Mouse (Mus musculus) granulocyte monocyte progenitor cell, adult 5-6 weeks (primary cell): ENCODE data around the gene Stambpl1. TPM values are rescaled to one million over a fixed set of nuclear protein-coding genes. Genes with fewer than 3 reads are reported as not detected.

Experiments used
- ATAC-seq: replicated peaks from 2 replicates; pipeline ENCODE4 v1.8.0; 2016; ENCODE audit warnings: mild to moderate bottlenecking, moderate TSS enrichment, inconsistent platforms; ENCODE audit not compliant: poor library complexity, severe bottlenecking
- total RNA-seq, 2 experiments: library from RNA; stranded (forward) in 1 of 2; stranded (reverse) in 1 of 2; fragments of 200-712, 200-1000 nt in 1 of 2; fragments of >200 nt in 1 of 2; fragmentation: Nextera tagmentation in 1 of 2; gene quantifications; 2 replicates each; pipeline ENCODE4 v1.2.3; 2014 to 2017

Gene Stambpl1
- total RNA-seq, 2 experiments from 2014 or later = 12.7 to 34.2 TPM

DNA sequence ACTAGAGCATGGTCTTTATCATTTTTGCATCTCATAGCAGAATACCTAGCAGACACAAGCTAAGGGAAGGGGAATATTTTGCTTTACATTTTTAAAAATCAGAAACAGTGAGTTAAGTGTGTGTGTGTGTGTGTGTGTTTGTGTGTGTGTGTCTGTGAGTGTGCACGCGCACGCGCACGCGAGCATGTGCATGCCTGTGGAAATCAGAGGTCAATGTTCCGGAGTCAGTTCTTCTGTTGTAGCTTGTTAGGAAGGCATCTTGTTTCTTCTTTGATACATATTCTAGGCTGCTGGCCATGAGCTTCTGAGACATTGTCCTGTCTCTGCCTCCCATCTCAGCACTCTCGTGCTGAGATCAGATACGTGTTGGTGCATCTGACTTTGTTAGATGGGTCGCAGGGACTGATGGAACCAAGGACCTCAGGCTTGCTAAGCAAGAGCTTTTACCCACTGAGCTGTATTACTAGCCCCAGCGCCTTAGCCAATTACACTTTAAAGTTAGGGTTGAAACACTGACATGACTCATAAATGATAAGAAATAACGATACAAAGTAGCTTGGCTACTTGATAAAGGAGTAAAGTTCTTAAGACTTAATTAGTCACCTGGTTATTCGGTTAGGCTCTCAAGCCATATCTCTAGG, 78.9 kb downstream of the Stambpl1 start:
- no peak for ATAC-seq

DNA sequence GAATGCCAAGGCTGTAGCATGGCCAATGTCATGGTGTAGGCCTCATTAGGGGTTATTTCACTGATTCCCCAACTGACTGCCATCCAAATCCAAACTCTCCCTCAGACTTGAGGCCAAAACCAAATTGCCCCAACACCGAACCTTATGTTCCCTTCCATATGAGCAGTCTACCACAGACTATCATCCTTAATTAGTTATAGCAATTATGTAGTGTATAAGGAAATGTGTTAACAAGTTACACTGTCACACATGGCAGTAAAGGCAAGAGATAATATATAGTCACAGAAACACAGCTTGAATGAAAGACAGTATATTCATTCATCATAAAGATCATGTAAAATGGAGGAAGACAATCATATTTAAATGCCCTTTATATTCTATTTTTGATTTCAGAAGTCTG, 81.0 kb downstream of the Stambpl1 start:
- ATAC-seq = no peak

- no peak for ATAC-seq
Observed at GRCm38 (mm10) chr19:34278078-34278477, 86.0 kb downstream of the Stambpl1 start.

DNA sequence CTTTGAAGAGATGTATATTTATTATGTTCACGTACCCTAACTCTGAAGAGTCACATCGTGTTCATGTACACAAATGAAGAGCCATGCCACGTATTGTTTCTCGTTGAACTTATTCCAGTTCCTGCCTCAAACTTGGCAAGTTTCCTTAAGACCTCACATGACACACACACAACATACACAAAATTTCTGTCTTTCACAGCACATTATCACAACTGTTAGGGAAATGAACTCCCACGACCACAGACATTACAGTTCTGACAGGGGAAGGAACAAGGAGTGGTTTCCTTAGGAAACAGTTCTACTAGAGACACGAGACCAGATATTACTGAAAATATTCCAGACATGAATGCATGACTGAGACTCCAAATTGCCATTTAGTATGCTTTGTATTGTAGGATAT, 91.6 kb downstream of the Stambpl1 start:
- ATAC-seq = peak; percentile 39; the same call in 1 of the 2 replicates

DNA sequence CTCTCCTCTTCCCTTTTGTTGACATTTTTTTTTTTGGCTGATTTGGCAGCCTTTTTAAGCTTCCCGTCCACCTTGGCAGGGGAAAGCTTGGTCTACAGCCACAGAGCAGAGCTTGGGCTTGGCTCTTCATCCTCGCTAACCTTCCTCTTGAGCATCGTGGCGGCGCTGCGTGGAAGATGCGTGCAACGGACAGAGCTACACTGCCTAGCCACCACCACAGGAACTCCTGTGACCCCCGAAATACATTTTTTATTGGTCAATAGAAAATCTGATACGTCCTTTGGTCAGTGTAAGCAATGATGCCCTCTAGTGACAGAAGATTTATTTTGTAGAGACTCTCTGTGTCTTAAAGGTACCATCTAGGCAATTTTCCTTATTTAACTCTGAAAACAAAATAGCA, 92.4 kb downstream of the Stambpl1 start:
- ATAC-seq = peak; percentile 44

- ATAC-seq = no peak
Observed at GRCm38 (mm10) chr19:34284826-34285225, 92.8 kb downstream of the Stambpl1 start.

GRCm38 (mm10) chr19:34287221-34287620, 95.2 kb downstream of the Stambpl1 start:
- no peak for ATAC-seq

DNA sequence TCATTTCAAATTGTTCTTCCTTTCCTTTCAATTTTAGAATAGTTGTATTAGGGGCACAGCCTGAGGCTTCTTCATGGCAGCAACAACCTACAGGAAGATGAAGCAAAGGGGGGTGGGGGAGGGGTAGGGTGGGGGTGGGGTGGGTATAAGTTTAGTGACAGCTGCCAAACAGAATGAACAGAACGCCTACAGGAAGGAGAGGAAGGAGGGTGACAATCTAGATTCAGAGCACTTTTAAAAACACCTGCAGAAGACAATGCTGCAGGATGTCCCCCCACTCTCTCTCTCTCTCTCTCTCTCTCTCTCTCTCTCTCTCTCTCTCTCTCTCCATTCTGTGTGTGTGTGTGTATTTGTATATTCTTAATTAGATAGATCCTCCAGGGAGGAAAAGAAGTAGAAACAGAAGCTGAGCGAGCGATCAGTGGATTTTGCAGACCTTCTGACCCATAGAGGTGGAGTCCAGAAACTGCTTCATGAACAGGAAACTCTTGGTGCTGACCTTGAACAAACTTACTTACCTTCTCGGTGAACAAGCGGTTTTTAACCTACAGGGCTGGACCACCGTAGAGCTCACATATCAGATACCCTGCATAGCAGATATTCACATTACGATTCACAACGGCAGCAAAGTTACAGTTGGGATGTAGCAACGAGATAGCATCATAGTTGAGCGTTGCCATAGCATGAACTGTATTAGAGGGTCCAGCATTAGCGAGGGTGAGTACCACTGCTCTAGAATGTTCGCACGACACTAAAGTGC, 95.8 kb downstream of the Stambpl1 start:
- ATAC-seq = no peak

DNA sequence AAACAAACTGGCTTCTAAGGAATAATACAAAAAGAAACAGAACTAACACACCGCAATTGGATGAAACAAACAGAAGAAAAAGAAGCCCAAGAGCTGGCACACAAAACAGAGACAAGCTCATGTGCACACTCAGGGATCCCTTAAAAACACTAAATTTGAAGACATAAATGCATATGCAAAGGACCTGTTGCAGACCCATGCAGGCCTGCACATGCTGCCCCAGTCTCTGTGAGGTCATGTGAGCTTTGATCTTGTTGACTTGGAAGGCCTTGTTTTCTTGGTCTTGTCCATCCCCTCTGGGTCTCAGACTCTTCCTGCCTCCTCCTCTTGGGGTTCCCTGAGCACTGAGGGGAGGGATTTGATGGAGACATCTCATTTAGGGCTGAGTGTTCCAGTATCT, 96.7 kb downstream of the Stambpl1 start:
- ATAC-seq = no peak

Other genes starting within 250 kb of the Stambpl1 start
- gene Lipf, start 231.0 kb upstream of the Stambpl1 start, total RNA-seq (2014; fragmentation: Nextera tagmentation) = not detected in 2 replicates
- gene Lipf, start 231.0 kb upstream of the Stambpl1 start, total RNA-seq (2017) = not detected in 2 replicates
- not detected in 2 replicates for gene Lipk, start 183.9 kb upstream of the Stambpl1 start, total RNA-seq (2014; fragmentation: Nextera tagmentation)
- gene Lipk, start 183.9 kb upstream of the Stambpl1 start, total RNA-seq (2017) = not detected in 2 replicates
- gene Lipn, start 124.9 kb upstream of the Stambpl1 start, total RNA-seq (2014; fragmentation: Nextera tagmentation) = not detected in 2 replicates
- not detected in 2 replicates for gene Lipn, start 124.9 kb upstream of the Stambpl1 start, total RNA-seq (2017)
- not detected in 2 replicates for gene Lipm, start 91.3 kb upstream of the Stambpl1 start, total RNA-seq (2014; fragmentation: Nextera tagmentation)
- gene Lipm, start 91.3 kb upstream of the Stambpl1 start, total RNA-seq (2017) = not detected in 2 replicates
- 0.26 TPM in 1 of 2 replicates, not detected in the other for gene Ankrd22, start 26.2 kb upstream of the Stambpl1 start, total RNA-seq (2014; fragmentation: Nextera tagmentation)
- gene Ankrd22, start 26.2 kb upstream of the Stambpl1 start, total RNA-seq (2017) = 0.98 and 2.0 TPM in 2 replicates
- gene Acta2, start 63.4 kb downstream of the Stambpl1 start, total RNA-seq (2014; fragmentation: Nextera tagmentation) = 2.1 TPM in 1 of 2 replicates, not detected in the other
- gene Acta2, start 63.4 kb downstream of the Stambpl1 start, total RNA-seq (2017) = 0.17 and 0.21 TPM in 2 replicates
- 2.7 TPM in 1 of 2 replicates, not detected in the other for gene Fas, start 98.4 kb downstream of the Stambpl1 start, total RNA-seq (2014; fragmentation: Nextera tagmentation)
- 0.15 and 3.4 TPM in 2 replicates for gene Fas, start 98.4 kb downstream of the Stambpl1 start, total RNA-seq (2017)